Mouse (Mus musculus) T-helper 1 cell (primary cell): ENCODE data around the gene Smim27.

Experiments used
- in situ Hi-C: fragments of 300-600 bp; cut with MboI, MseI; formaldehyde crosslinking; loops from one replicate; pipeline ENCODE4 v1.15.1; 2025; ENCODE audit warnings: high pct_unique_total_duplicates

Gene Smim27

GRCm38 (mm10) chr4:40254385-40255103, 14.8 kb upstream of the Smim27 start:
- in situ Hi-C loops: loop anchor here (25.0 kb wide), 2 partner anchors 708 to 1183 kb away; partner anchors contain the start of gene Nfx1

GRCm38 (mm10) chr4:40264321-40264720, 5.1 kb upstream of the Smim27 start:
- in situ Hi-C loops: loop anchor here (25.0 kb wide), 2 partner anchors 698 to 1173 kb away; partner anchors contain the start of gene Nfx1

GRCm38 (mm10) chr4:40267681-40268080, 1.7 kb upstream of the Smim27 start:
- in situ Hi-C loops: loop anchor here (5.0 to 25.0 kb wide), 3 partner anchors 35 to 1170 kb away; partner anchors contain the start of gene Nfx1

- in situ Hi-C loops: loop anchor here (5.0 to 25.0 kb wide), 3 partner anchors 36 to 1169 kb away; partner anchors contain the start of gene Nfx1
These were observed 1.1 kb upstream of the Smim27 start for GRCm38 (mm10) chr4:40268204-40268813.

GRCm38 (mm10) chr4:40268835-40269234, 544 bp upstream of the Smim27 start:
- in situ Hi-C loops: loop anchor here (5.0 to 25.0 kb wide), 3 partner anchors 37 to 1168 kb away; partner anchors contain the start of gene Nfx1

GRCm38 (mm10) chr4:40278880-40279275, 9.5 kb downstream of the Smim27 start:
- in situ Hi-C loops: loop anchor here (5.0 kb wide), 1 partner anchor 137 kb away; the partner anchor contains the start of gene Aco1

GRCm38 (mm10) chr4:40279276-40279900, 10.0 kb downstream of the Smim27 start, which contains the start of gene Ndufb6:
Ndufb6 (minus strand) TSS chr4:40279421.
- in situ Hi-C loops: loop anchor here (5.0 kb wide), 1 partner anchor 137 kb away; the partner anchor contains the start of gene Aco1

GRCm38 (mm10) chr4:40285582-40285981, 16.2 kb downstream of the Smim27 start:
- in situ Hi-C loops: no loop called here

- in situ Hi-C loops: no loop called here
These were observed 18.0 kb downstream of the Smim27 start for GRCm38 (mm10) chr4:40287415-40287814.

GRCm38 (mm10) chr4:40289046-40289445, 19.7 kb downstream of the Smim27 start:
- in situ Hi-C loops: no loop called here

GRCm38 (mm10) chr4:40291511-40291910, 22.1 kb downstream of the Smim27 start:
- in situ Hi-C loops: loop anchor here (10.0 kb wide), 1 partner anchor 383 kb away; no protein-coding TSS in a partner anchor

GRCm38 (mm10) chr4:40299169-40299568, 29.8 kb downstream of the Smim27 start:
- in situ Hi-C loops: loop anchor here (10.0 kb wide), 1 partner anchor 376 kb away; no protein-coding TSS in a partner anchor

GRCm38 (mm10) chr4:40301076-40301789, 31.9 kb downstream of the Smim27 start:
- in situ Hi-C loops: no loop called here

- in situ Hi-C loops: no loop called here
These were observed 33.2 kb downstream of the Smim27 start for GRCm38 (mm10) chr4:40302445-40303125.

- in situ Hi-C loops: no loop called here
These were observed 40.3 kb downstream of the Smim27 start for GRCm38 (mm10) chr4:40309682-40310081.

GRCm38 (mm10) chr4:40310796-40311383, 41.5 kb downstream of the Smim27 start:
- in situ Hi-C loops: no loop called here

- in situ Hi-C loops: no loop called here
These were observed 42.8 kb downstream of the Smim27 start for GRCm38 (mm10) chr4:40312213-40312612.

- in situ Hi-C loops: no loop called here
These were observed 43.6 kb downstream of the Smim27 start for GRCm38 (mm10) chr4:40313026-40313425.

- in situ Hi-C loops: no loop called here
These were observed 48.0 kb downstream of the Smim27 start for GRCm38 (mm10) chr4:40317404-40317803.
